Mouse (Mus musculus): ENCODE measurements around the gene Slc13a5. TPM values are rescaled to one million over a fixed set of nuclear protein-coding genes. Genes with fewer than 3 reads are reported as not detected.

Gene Slc13a5
- polyA plus RNA-seq, 1 experiment from 2014 or later: 0.65 TPM

GRCm38 (mm10) chr11:72214591-72215409 is 52.2 kb downstream of the Slc13a5 start:
- Histone ChIP-seq H3K9ac (replicated peaks; ENCODE audit: low read depth, low read length) (peak overlapping the region; percentile 73), H3K4me1 (replicated peaks; ENCODE audit: control insufficient read depth, insufficient read depth, low read length) (peaks cover 16% of the 10 kb centered on the region), H3K36me3 (ENCODE audit: control insufficient read depth, insufficient read depth) (peaks cover 18% of the 10 kb centered on the region), H3K27ac (ENCODE audit: low read length) (peak overlapping the region; percentile 85), H3K27me3 (replicated peaks; ENCODE audit: control insufficient read depth, insufficient read depth, low read length) (no peaks in the 10 kb centered on the region), H3K9me3 (ENCODE audit: control insufficient read depth, low read length) (no peaks in the 10 kb centered on the region), H3K4me3 (replicated peaks; ENCODE audit: low read length) (peak overlapping the region; percentile 47), H3K4me2 (ENCODE audit: low read length) (peak overlapping the region; percentile 91)
- WGBS: under 1% methylated on average over 51 of the region's 51 CpGs
- peak; percentile 97 for ATAC-seq

- H3K4me2 ChIP-seq (ENCODE audit: low read length): peak overlapping the region; percentile 84
- no peak for ATAC-seq
- no peak overlapping the region; the same call in 1 of the 2 replicates for H3K27ac ChIP-seq (ENCODE audit: low read length)
- WGBS: 18% methylated on average over 17 of the region's 17 CpGs
- no peaks in the 10 kb centered on the region for H3K27me3 ChIP-seq (replicated peaks; ENCODE audit: control insufficient read depth, insufficient read depth, low read length)
- H3K4me1 ChIP-seq (replicated peaks; ENCODE audit: control insufficient read depth, insufficient read depth, low read length): peaks cover 27% of the 10 kb centered on the region
- no peaks in the 10 kb centered on the region for H3K9me3 ChIP-seq (ENCODE audit: control insufficient read depth, low read length)
- H3K9ac ChIP-seq (replicated peaks; ENCODE audit: low read depth, low read length): peak overlapping the region; percentile 92
- peak overlapping the region; percentile 80 for H3K4me3 ChIP-seq (replicated peaks; ENCODE audit: low read length)
- H3K36me3 ChIP-seq (ENCODE audit: control insufficient read depth, insufficient read depth): peaks cover 18% of the 10 kb centered on the region
Observed at GRCm38 (mm10) chr11:72207834-72208377, 59.1 kb downstream of the Slc13a5 start.

- peak within 1 kb of the TSS; percentile 80 for H3K4me3 ChIP-seq (replicated peaks; ENCODE audit: low read length)
- peaks cover 29% of the 10 kb centered on the region for H3K4me1 ChIP-seq (replicated peaks; ENCODE audit: control insufficient read depth, insufficient read depth, low read length)
- peak within 1 kb of the TSS; percentile 92 for H3K9ac ChIP-seq (replicated peaks; ENCODE audit: low read depth, low read length)
- peak; percentile 93 for ATAC-seq
- H3K9me3 ChIP-seq (ENCODE audit: control insufficient read depth, low read length): no peaks in the 10 kb centered on the region
- H3K4me2 ChIP-seq (ENCODE audit: low read length): peak within 1 kb of the TSS; percentile 84
- under 1% methylated on average over 42 of the region's 42 CpGs for WGBS
- no peaks in the 10 kb centered on the region for H3K27me3 ChIP-seq (replicated peaks; ENCODE audit: control insufficient read depth, insufficient read depth, low read length)
- H3K36me3 ChIP-seq (ENCODE audit: control insufficient read depth, insufficient read depth): peaks cover 18% of the 10 kb centered on the region
- peak within 1 kb of the TSS; percentile 52 for H3K27ac ChIP-seq (ENCODE audit: low read length)
Observed at GRCm38 (mm10) chr11:72207204-72207833, 59.7 kb downstream of the Slc13a5 start, which contains the start of the genes 4933427D14Rik and Txndc17. Gene 4933427D14Rik (minus strand): TSS chr11:72207459. Gene Txndc17 (plus strand): TSS chr11:72207547.

- ATAC-seq: peak; percentile 41
- H3K4me2 ChIP-seq (ENCODE audit: low read length): peak within 1 kb of the TSS; percentile 84
- H3K36me3 ChIP-seq (ENCODE audit: control insufficient read depth, insufficient read depth): peaks cover 14% of the 10 kb centered on the region
- no peaks in the 10 kb centered on the region for H3K9me3 ChIP-seq (ENCODE audit: control insufficient read depth, low read length)
- H3K4me3 ChIP-seq (replicated peaks; ENCODE audit: low read length): peak within 1 kb of the TSS; percentile 80
- peak within 1 kb of the TSS; percentile 92 for H3K9ac ChIP-seq (replicated peaks; ENCODE audit: low read depth, low read length)
- peak within 1 kb of the TSS; percentile 52 for H3K27ac ChIP-seq (ENCODE audit: low read length)
- H3K4me1 ChIP-seq (replicated peaks; ENCODE audit: control insufficient read depth, insufficient read depth, low read length): peaks cover 29% of the 10 kb centered on the region
- no peaks in the 10 kb centered on the region for H3K27me3 ChIP-seq (replicated peaks; ENCODE audit: control insufficient read depth, insufficient read depth, low read length)
- WGBS: under 1% methylated on average over 43 of the region's 43 CpGs
Observed at GRCm38 (mm10) chr11:72206341-72207203, 60.5 kb downstream of the Slc13a5 start, which contains the start of gene Gm43951. Gene Gm43951 (minus strand): TSS chr11:72206840.

GRCm38 (mm10) chr11:72205256-72205655 is 61.8 kb downstream of the Slc13a5 start:
- Histone ChIP-seq H3K36me3 (ENCODE audit: control insufficient read depth, insufficient read depth) (peaks cover 11% of the 10 kb centered on the region; the same call in 1 of the 2 replicates), H3K9me3 (ENCODE audit: control insufficient read depth, low read length) (no peaks in the 10 kb centered on the region), H3K4me2 (ENCODE audit: low read length) (peak overlapping the region; percentile 84), H3K27me3 (replicated peaks; ENCODE audit: control insufficient read depth, insufficient read depth, low read length) (no peaks in the 10 kb centered on the region), H3K9ac (replicated peaks; ENCODE audit: low read depth, low read length) (peak overlapping the region; percentile 92; the same call in 1 of the 2 replicates), H3K4me3 (replicated peaks; ENCODE audit: low read length) (no peak overlapping the region), H3K4me1 (replicated peaks; ENCODE audit: control insufficient read depth, insufficient read depth, low read length) (peaks cover 29% of the 10 kb centered on the region), H3K27ac (ENCODE audit: low read length) (no peak overlapping the region)
- no peak for ATAC-seq
- WGBS: 75% methylated on average over 6 of the region's 6 CpGs

- Histone ChIP-seq H3K27ac (ENCODE audit: low read length) (no peak overlapping the region), H3K27me3 (replicated peaks; ENCODE audit: control insufficient read depth, insufficient read depth, low read length) (no peaks in the 10 kb centered on the region), H3K36me3 (ENCODE audit: control insufficient read depth, insufficient read depth) (peaks cover 10% of the 10 kb centered on the region; the same call in 1 of the 2 replicates), H3K4me3 (replicated peaks; ENCODE audit: low read length) (no peak overlapping the region), H3K4me2 (ENCODE audit: low read length) (no peak overlapping the region), H3K4me1 (replicated peaks; ENCODE audit: control insufficient read depth, insufficient read depth, low read length) (peaks cover 29% of the 10 kb centered on the region), H3K9ac (replicated peaks; ENCODE audit: low read depth, low read length) (no peak overlapping the region), H3K9me3 (ENCODE audit: control insufficient read depth, low read length) (no peaks in the 10 kb centered on the region)
- ATAC-seq: no peak
- 47% methylated on average over 1 of the region's 1 CpGs for WGBS
Observed at GRCm38 (mm10) chr11:72203440-72203839, 63.6 kb downstream of the Slc13a5 start.

GRCm38 (mm10) chr11:72196506-72196905 is 70.5 kb downstream of the Slc13a5 start:
- Histone ChIP-seq H3K9ac (replicated peaks; ENCODE audit: low read depth, low read length) (no peak overlapping the region), H3K36me3 (ENCODE audit: control insufficient read depth, insufficient read depth) (peaks cover 18% of the 10 kb centered on the region), H3K27ac (ENCODE audit: low read length) (no peak overlapping the region), H3K4me1 (replicated peaks; ENCODE audit: control insufficient read depth, insufficient read depth, low read length) (no peaks in the 10 kb centered on the region), H3K9me3 (ENCODE audit: control insufficient read depth, low read length) (no peaks in the 10 kb centered on the region), H3K4me2 (ENCODE audit: low read length) (no peak overlapping the region), H3K4me3 (replicated peaks; ENCODE audit: low read length) (no peak overlapping the region), H3K27me3 (replicated peaks; ENCODE audit: control insufficient read depth, insufficient read depth, low read length) (no peaks in the 10 kb centered on the region)
- ATAC-seq: no peak
- 88% methylated on average over 8 of the region's 8 CpGs for WGBS

DNA sequence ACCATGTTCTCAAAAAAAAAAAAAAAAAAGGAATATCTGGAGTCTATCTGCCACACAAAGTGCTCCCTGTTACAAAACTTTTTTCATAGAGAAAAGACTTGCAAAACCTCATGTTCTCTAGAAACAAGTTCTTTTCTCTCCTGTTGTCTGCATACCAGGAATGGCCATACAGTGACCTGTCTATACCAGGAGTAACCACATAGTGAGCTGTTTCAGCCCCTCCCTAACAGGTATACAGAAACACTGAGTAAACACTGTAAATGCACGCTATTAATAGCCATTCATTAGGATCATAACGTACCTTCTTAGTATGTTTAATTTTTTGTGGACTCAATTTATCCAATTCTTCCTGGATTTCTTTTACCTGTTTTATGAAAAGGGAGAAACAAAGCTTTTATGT is 72.8 kb downstream of the Slc13a5 start:
- H3K36me3 ChIP-seq (ENCODE audit: control insufficient read depth, insufficient read depth): peaks cover 31% of the 10 kb centered on the region
- H3K27ac ChIP-seq (ENCODE audit: low read length): no peak overlapping the region
- H3K9me3 ChIP-seq (ENCODE audit: control insufficient read depth, low read length): no peaks in the 10 kb centered on the region
- 91% methylated on average over 2 of the region's 2 CpGs for WGBS
- H3K9ac ChIP-seq (replicated peaks; ENCODE audit: low read depth, low read length): no peak overlapping the region
- no peaks in the 10 kb centered on the region for H3K27me3 ChIP-seq (replicated peaks; ENCODE audit: control insufficient read depth, insufficient read depth, low read length)
- H3K4me2 ChIP-seq (ENCODE audit: low read length): no peak overlapping the region
- no peak overlapping the region for H3K4me3 ChIP-seq (replicated peaks; ENCODE audit: low read length)
- H3K4me1 ChIP-seq (replicated peaks; ENCODE audit: control insufficient read depth, insufficient read depth, low read length): no peaks in the 10 kb centered on the region
- ATAC-seq: no peak
